Mouse (Mus musculus): ENCODE measurements around the gene Itpr3. TPM values are rescaled to one million over a fixed set of nuclear protein-coding genes. Genes with fewer than 3 reads are reported as not detected.

Gene Itpr3
- polyA plus RNA-seq, 1 experiment from 2014 or later: 88.6 TPM

DNA sequence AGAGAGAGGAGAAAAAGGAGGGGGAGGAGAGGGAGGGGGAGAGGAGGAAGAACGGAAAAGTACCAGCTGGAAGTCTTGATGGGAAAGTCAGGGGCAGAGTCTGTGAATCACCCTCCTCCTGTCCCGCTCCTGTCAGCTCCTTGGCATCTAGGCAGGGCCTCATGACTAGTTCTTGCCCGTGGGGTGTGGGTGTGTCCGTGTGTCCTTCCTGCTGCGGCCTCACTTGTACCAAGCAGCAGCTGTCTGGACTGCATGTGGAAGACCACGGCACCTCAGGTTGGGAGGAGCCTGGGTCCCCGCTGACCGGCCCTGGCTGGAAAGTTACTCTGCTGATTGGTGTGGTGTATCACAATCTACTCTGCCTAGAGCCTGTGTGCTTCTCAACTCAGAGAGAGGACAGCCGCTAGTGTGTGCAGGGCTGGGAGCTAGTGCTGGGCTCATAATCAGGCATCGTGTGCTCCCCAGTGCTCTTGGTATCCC lies 84.9 kb downstream of the Itpr3 start:
- DNase-seq (ENCODE audit: low read depth, low spot score): no peak
- H3K27me3 ChIP-seq: no peaks in the 10 kb centered on the region
- ChIA-PET CTCF (interaction anchor here (0.9 to 1.4 kb wide), 2 partner anchors 9 to 28 kb away, joined by 4 read pairs; no protein-coding TSS in a partner anchor), POLR2A (interaction anchor here (1.0 kb wide), 1 partner anchor 12 kb away, joined by 4 read pairs; no protein-coding TSS in a partner anchor)
- in situ Hi-C loops (cut with MboI; ENCODE audit: low pct_unique_long_range_greater_than_20kb): no loop called here
- ATAC-seq: peak; percentile 72
- no peak for TF ChIP-seq CTCF (IDR thresholded peaks at IDR 0.05)

DNA sequence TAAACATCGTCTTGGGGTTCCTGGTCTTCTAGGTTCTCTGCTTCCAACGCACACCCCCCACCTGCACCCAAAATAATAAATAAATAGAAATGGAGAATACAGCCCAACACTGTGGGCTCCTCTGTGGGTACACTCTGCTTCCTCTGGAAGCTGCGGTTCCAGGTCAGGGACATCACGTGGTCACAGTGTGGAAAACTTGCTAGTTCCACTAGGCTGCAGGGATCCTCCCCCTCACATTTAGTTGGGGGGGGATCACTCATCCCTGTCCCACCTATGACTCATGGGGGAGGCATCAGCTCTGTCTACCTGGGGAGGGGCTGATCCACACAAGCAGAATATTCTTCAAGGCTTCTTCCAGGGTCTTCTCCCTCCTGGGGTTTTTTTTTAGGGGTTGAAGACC lies 87.0 kb downstream of the Itpr3 start:
- in situ Hi-C loops (cut with MboI; ENCODE audit: low pct_unique_long_range_greater_than_20kb): no loop called here
- DNase-seq (ENCODE audit: low read depth, low spot score): no peak
- ChIA-PET POLR2A (interaction anchor here (0.9 to 1.0 kb wide), 2 partner anchors 18 to 77 kb away, joined by 3 read pairs; no protein-coding TSS in a partner anchor), CTCF (interaction anchor here (0.8 to 3.7 kb wide), 5 partner anchors 8 to 21 kb away, joined by 3 to 16 read pairs (median 4); partner anchors contain the start of gene Uqcc2)
- H3K27me3 ChIP-seq: no peaks in the 10 kb centered on the region
- ATAC-seq: no peak
- no peak for TF ChIP-seq CTCF (IDR thresholded peaks at IDR 0.05)

DNA sequence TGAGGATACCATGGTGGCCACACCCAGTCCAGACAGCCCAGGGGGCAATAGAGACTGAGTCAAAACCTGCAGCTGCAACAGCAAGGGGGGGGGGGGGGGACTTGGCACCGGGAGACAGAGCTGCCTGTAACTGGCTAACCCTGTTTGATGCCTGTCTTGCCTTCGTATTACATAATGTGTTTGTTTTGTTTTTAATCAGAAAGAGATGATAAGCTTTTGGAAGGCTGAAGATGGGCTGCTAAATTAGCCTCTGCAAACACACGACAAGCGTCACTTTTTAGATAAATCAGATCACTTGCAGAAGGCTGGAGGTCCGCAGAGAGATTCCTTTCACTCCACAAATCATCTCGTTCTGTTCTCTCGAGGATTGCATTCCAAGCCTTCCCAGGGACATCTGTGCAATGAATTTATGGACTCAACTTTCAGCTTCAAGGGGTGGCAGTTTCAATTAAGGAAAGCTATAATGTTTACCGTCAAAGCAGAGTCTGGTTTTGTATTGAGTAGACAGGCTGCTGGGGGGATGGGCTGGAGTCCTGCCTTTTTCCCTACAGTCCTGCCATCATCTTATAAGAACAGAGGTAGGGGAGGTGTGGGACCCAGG lies 89.3 kb downstream of the Itpr3 start:
- H3K27me3 ChIP-seq: no peaks in the 10 kb centered on the region
- in situ Hi-C loops (cut with MboI; ENCODE audit: low pct_unique_long_range_greater_than_20kb): no loop called here
- DNase-seq (ENCODE audit: low read depth, low spot score) (no peak), ATAC-seq (no peak)
- ChIA-PET CTCF (interaction anchor here (0.8 to 3.7 kb wide), 3 partner anchors 8 to 58 kb away, joined by 3 to 16 read pairs (median 4); partner anchors contain the start of gene Lemd2), POLR2A (interaction anchor here (1.4 kb wide), 1 partner anchor 11 kb away, joined by 3 read pairs; no protein-coding TSS in a partner anchor)
- TF ChIP-seq CTCF (IDR thresholded peaks at IDR 0.05): no peak

DNA sequence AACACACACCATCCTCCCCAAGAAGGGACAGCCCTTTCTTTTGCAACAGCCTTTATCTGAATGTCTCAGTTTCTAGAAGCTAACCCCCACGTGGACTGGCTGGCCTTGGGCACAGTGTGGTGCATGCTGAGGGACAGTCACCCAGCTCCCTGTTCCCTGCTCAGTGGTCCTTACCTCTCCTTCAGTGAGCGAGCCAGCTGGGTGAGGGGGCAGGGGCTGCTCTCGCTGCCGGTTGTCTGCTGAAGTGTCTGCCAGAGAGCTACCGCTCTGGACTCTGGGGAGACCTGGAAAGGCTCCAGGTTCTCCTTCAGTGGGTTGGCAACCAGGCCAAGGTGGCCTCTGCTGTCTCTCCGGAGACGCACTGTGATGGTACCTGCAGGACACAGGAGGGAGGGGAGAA lies 93.8 kb downstream of the Itpr3 start:
- ChIA-PET POLR2A (interaction anchor here (1.3 kb wide), 1 partner anchor 19 kb away, joined by 3 read pairs; no protein-coding TSS in a partner anchor), CTCF (interaction anchor here (1.3 to 2.2 kb wide), 5 partner anchors 9 to 52 kb away, joined by 3 to 9 read pairs (median 4); partner anchors contain the start of gene Uqcc2)
- no peaks in the 10 kb centered on the region for H3K27me3 ChIP-seq
- TF ChIP-seq CTCF (IDR thresholded peaks at IDR 0.05): no peak
- ATAC-seq (no peak), DNase-seq (ENCODE audit: low read depth, low spot score) (no peak)
- in situ Hi-C loops (cut with MboI; ENCODE audit: low pct_unique_long_range_greater_than_20kb): no loop called here

DNA sequence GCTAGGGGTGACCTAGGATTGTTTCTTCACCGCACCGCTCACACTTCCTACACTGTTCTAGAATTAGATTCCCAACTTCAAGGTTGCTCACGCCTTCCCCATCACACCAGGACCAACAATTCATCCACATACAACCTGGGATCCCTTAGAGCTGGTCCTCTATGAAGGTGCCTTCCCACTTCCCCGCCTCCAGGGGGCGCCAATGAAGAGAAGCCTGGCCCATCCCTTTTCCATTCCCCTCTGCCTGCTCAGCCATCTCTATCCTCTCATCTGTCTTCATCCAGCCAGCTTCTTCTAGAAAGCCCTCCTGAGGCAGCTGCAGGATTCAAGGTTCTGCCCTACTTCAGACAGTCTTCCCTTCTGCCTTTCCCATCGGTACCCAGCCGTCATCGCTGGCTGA lies 94.3 kb downstream of the Itpr3 start:
- ATAC-seq (no peak), DNase-seq (ENCODE audit: low read depth, low spot score) (no peak)
- no peaks in the 10 kb centered on the region for H3K27me3 ChIP-seq
- TF ChIP-seq CTCF (IDR thresholded peaks at IDR 0.05): no peak
- ChIA-PET POLR2A (interaction anchor here (1.3 kb wide), 1 partner anchor 19 kb away, joined by 3 read pairs; no protein-coding TSS in a partner anchor), CTCF (interaction anchor here (1.3 to 2.2 kb wide), 5 partner anchors 9 to 51 kb away, joined by 3 to 9 read pairs (median 4); partner anchors contain the start of gene Uqcc2)
- in situ Hi-C loops (cut with MboI; ENCODE audit: low pct_unique_long_range_greater_than_20kb): no loop called here

DNA sequence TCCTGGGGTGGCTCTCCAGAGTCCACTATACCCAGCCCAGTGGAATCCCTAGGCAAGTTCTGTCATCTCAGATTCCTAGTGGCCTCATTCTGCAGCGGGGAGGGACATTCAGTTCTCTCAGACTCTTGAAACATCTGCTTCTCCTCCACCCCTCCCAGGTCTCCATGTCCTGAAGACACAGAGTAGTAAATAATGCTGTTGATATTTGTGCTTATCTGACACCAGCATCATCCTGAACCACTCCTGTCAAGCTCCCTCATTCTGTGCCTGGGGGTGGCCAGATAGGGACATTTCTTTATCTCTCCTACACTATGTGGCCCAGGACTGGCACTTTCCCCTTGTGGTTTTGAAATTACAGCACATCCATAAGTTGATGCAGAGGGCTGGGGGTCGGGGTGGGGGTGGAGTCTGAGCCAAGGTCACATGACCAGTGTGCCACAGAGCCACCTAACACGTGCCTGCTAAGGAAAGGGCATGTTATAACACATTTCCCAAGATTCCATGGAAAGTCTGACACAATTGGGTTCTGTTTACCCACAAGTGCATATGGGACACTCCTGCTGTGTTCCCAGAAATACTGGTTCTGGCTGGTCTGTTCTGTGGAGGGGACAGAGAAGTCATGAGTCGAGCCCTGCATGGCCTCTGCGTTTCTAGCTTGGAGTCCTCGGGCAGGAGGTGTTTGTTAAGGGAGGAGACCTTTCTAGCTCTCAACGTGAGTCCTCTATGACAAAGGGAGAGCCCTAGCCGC lies 96.0 kb downstream of the Itpr3 start:
- no peak for DNase-seq (ENCODE audit: low read depth, low spot score)
- ATAC-seq: no peak
- CTCF ChIA-PET: interaction anchor here (1.0 to 2.8 kb wide), 5 partner anchors 9 to 29 kb away, joined by 3 to 16 read pairs (median 3); partner anchors contain the start of gene Uqcc2
- no peak for TF ChIP-seq CTCF (IDR thresholded peaks at IDR 0.05)
- no peaks in the 10 kb centered on the region for H3K27me3 ChIP-seq
- POLR2A ChIA-PET: interaction anchor here (1.2 to 1.9 kb wide), 3 partner anchors 11 to 50 kb away, joined by 3 to 5 read pairs (median 4); no protein-coding TSS in a partner anchor
- in situ Hi-C loops (cut with MboI; ENCODE audit: low pct_unique_long_range_greater_than_20kb): no loop called here

DNA sequence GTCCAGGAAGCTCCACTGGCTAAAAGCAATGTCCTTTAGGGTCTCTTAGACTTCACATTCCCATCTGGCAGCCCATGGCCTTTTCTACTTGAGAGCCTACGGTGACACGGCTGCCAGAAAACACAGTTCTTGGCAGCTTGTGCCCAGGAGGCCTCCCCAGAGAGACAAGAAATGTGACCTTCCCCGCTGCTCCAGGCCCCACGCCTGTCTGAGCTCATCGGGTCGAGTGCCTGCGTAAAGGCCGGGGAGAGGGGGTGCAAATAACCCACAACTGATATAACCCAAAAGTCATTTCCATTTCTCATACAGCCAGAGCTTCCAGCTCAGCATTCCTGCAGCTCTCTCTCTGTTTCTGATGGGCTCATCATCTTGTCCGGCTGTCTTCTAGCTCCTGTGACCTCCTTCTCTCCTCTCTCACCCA lies 96.7 kb downstream of the Itpr3 start:
- ATAC-seq (no peak), DNase-seq (ENCODE audit: low read depth, low spot score) (no peak)
- CTCF ChIA-PET: interaction anchor here (1.0 to 2.8 kb wide), 7 partner anchors 9 to 30 kb away, joined by 3 to 16 read pairs (median 3); partner anchors contain the start of gene Uqcc2
- POLR2A ChIA-PET: interaction anchor here (1.2 to 1.9 kb wide), 3 partner anchors 12 to 49 kb away, joined by 3 to 5 read pairs (median 4); no protein-coding TSS in a partner anchor
- in situ Hi-C loops (cut with MboI; ENCODE audit: low pct_unique_long_range_greater_than_20kb): no loop called here
- no peaks in the 10 kb centered on the region for H3K27me3 ChIP-seq
- TF ChIP-seq CTCF (IDR thresholded peaks at IDR 0.05): no peak

DNA sequence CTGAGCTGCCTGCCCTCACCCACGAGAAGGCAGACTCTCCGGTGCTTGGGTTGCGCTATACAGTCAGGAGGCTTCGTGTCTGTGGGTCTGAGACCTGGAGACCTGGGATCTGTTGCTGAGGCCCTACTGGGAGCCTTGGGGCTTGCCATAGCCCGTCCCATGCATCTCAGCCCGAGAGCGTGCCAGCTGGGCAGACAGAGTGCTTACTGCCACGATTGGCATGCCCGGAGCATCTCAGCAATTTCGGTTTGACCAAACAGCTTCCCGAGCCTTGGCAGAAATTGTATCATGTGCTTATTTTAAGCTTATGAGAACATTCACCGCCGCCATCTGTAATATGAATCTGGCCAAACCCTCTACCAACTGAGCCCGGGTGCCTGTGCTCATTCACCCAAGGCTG lies 97.2 kb downstream of the Itpr3 start:
- DNase-seq (ENCODE audit: low read depth, low spot score) (no peak), ATAC-seq (peak; percentile 37)
- no peaks in the 10 kb centered on the region for H3K27me3 ChIP-seq
- POLR2A ChIA-PET: interaction anchor here (1.2 to 1.9 kb wide), 3 partner anchors 12 to 49 kb away, joined by 3 to 5 read pairs (median 4); no protein-coding TSS in a partner anchor
- no peak for TF ChIP-seq CTCF (IDR thresholded peaks at IDR 0.05)
- in situ Hi-C loops (cut with MboI; ENCODE audit: low pct_unique_long_range_greater_than_20kb): no loop called here
- CTCF ChIA-PET: interaction anchor here (1.0 to 2.8 kb wide), 8 partner anchors 10 to 30 kb away, joined by 3 to 16 read pairs (median 3); partner anchors contain the start of gene Uqcc2

DNA sequence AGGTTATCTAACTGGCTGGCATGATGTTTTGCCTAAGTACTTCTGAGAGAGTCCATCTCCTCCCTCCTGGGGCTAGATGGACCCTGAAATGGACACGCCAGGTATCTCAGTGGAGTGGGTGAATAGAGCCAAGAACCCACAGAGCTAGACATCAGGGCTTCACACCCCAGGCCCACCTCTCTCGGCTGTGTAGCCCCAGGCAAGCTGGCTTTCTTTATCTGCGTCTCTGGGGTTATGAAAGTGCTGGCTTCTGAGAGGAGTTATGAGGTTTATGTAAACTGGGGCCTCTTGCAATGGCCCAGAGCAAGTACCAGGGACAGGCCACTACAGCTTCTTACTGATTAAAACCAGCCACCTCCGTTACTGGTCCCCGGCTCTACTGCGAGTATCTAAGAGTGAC lies 97.8 kb downstream of the Itpr3 start:
- no peaks in the 10 kb centered on the region for H3K27me3 ChIP-seq
- ATAC-seq (no peak), DNase-seq (ENCODE audit: low read depth, low spot score) (no peak)
- ChIA-PET POLR2A (interaction anchor here (0.6 to 1.9 kb wide), 3 partner anchors 13 to 914 kb away, joined by 4 to 5 read pairs (median 4); no protein-coding TSS in a partner anchor), CTCF (interaction anchor here (1.1 to 2.8 kb wide), 6 partner anchors 10 to 35 kb away, joined by 3 to 16 read pairs (median 4); partner anchors contain the start of gene Uqcc2)
- in situ Hi-C loops (cut with MboI; ENCODE audit: low pct_unique_long_range_greater_than_20kb): no loop called here
- TF ChIP-seq CTCF (IDR thresholded peaks at IDR 0.05): no peak

DNA sequence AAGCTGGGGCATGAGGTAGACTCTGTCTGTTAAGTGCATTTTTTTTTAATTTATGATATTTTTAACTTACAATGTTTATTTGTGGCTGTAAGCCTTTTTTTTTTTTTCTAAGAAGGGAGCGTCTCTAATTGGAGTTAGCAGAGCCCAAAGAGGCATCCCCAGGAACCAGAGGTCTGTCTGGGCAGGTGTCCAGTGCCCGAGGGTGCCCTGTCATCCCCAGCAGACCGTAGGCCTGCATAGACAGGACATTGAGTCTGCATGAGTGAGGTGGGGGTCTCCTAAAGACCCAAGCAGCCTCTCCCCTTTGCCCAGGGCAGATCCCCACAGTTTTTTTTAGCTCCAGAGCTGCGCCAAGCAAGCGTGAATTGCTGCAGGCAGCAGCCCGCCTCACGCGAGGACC lies 98.6 kb downstream of the Itpr3 start:
- no peak for TF ChIP-seq CTCF (IDR thresholded peaks at IDR 0.05)
- ChIA-PET POLR2A (no interaction called here), CTCF (interaction anchor here (0.6 to 2.8 kb wide), 4 partner anchors 11 to 187 kb away, joined by 3 to 16 read pairs (median 4); partner anchors contain the start of gene Uqcc2)
- ATAC-seq (no peak), DNase-seq (ENCODE audit: low read depth, low spot score) (no peak)
- no peaks in the 10 kb centered on the region for H3K27me3 ChIP-seq
- in situ Hi-C loops (cut with MboI; ENCODE audit: low pct_unique_long_range_greater_than_20kb): no loop called here
